Mouse (Mus musculus) kidney, adult 2 months (tissue): Measurements from ENCODE around the gene Zfp597. TPM values are rescaled to one million over a fixed set of nuclear protein-coding genes. Genes with fewer than 3 reads are reported as not detected.

ENCODE experiments used
- DNase-seq: peaks from one replicate; pipeline ENCODE4 v3.0.0; 2021
- H3K27ac ChIP-seq: fragments of 200-500 bp; 2 replicates; pipeline ENCODE4 v1.5.1; 2012; ENCODE audit warnings: low read depth, low read length, control low read depth, inconsistent platforms; ENCODE audit not compliant: insufficient read depth
- H3K27me3 ChIP-seq: fragments of 200-500 bp; replicated peaks from 2 replicates; pipeline ENCODE4 v1.6.1; 2012; ENCODE audit warnings: mild to moderate bottlenecking, moderate library complexity, low read length, inconsistent platforms; ENCODE audit not compliant: control insufficient read depth, insufficient read depth
- H3K36me3 ChIP-seq: fragments of 200-500 bp; 2 replicates; pipeline ENCODE4 v1.6.1; 2012; ENCODE audit warnings: mild to moderate bottlenecking, moderate library complexity, low read length, inconsistent platforms; ENCODE audit not compliant: control insufficient read depth, insufficient read depth
- H3K4me1 ChIP-seq: fragments of 200-500 bp; 2 replicates; pipeline ENCODE4 v1.6.1; 2011; ENCODE audit warnings: low read length; ENCODE audit not compliant: control insufficient read depth, insufficient read depth
- H3K4me3 ChIP-seq: fragments of 200-500 bp; 2 replicates; pipeline ENCODE4 v1.5.1; 2011; ENCODE audit warnings: mild to moderate bottlenecking, low read depth, low read length, control low read depth; ENCODE audit not compliant: insufficient read depth
- CTCF ChIP-seq: fragments of 200-500 bp; conservative IDR thresholded peaks from 2 replicates; pipeline ENCODE4 v1.5.1; 2011; ENCODE audit warnings: low read depth, mild to moderate bottlenecking, control low read depth, low read length, moderate library complexity, mixed read lengths; ENCODE audit not compliant: insufficient read depth, insufficient read length
- POLR2A ChIP-seq: fragments of 200-500 bp; IDR thresholded peaks from one replicate; pipeline ENCODE4 v1.6.1; 2011; ENCODE audit warnings: low read depth, low read length, control low read depth
- WGBS: fragments of 180-500 bp; shearing (Covaris S2); methylation state at CpG from one replicate; pipeline ENCODE4 v1.1.7; 2018; 5-methylcytosine and 5-hydroxymethylcytosine counted together
- polyA plus RNA-seq: library from polyadenylated mRNA; depleted of rRNA; stranded (reverse); fragments of >200 nt; gene quantifications from 2 replicates; pipeline ENCODE4 v1.2.3, GENCODE M21; 2012

Zfp597 gene
- polyA plus RNA-seq, 1 experiment: 2.5 TPM

DNA sequence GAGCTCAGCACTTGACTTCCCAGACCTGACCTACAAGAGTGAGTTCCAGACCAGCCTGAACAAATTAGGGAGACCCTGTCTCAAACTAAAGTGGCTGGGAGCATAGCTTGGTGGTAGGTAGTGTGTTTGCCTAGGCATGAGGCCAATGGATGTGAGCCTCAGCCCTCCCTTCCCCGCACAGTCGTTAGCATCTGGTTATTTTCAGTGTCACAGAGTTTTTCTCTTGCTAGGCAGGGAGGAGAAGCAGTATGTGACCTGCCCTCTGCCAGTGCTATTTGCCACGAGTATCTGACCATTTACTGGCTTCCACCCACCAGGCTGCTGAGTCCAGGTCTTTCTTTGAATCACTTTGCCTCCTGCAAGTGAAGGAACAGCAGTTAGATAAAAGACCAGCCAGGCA is 9.4 kb upstream of the Zfp597 start:
- H3K27ac ChIP-seq: no peak overlapping the region
- no peaks in the 10 kb centered on the region for H3K27me3 ChIP-seq
- WGBS: 43% methylated on average over 3 of the region's 3 CpGs
- TF ChIP-seq CTCF (no peak), POLR2A (no peak)
- H3K36me3 ChIP-seq: no peaks in the 10 kb centered on the region; the same call in 1 of the 2 replicates
- H3K4me3 ChIP-seq: no peak overlapping the region
- no peak for DNase-seq
- 0 out of 2 replicates have a peak, but pooled peaks cover 2% of the 10 kb centered on the region for H3K4me1 ChIP-seq

GRCm38 (mm10) chr16:3891621-3892295 is 7.4 kb upstream of the Zfp597 start:
- WGBS: 85% methylated on average over 14 of the region's 14 CpGs
- no peak for TF ChIP-seq POLR2A
- no peak for TF ChIP-seq CTCF
- no peak overlapping the region for H3K4me3 ChIP-seq

GRCm38 (mm10) chr16:3885065-3885670 is 807 bp upstream of the Zfp597 start:
- TF ChIP-seq CTCF: no peak
- TF ChIP-seq POLR2A: no peak
- no peaks in the 10 kb centered on the region for H3K36me3 ChIP-seq
- H3K4me3 ChIP-seq: peak overlapping the region; percentile 85
- peaks cover 3% of the 10 kb centered on the region; the same call in 1 of the 2 replicates for H3K4me1 ChIP-seq
- H3K27me3 ChIP-seq: no peaks in the 10 kb centered on the region
- WGBS: under 1% methylated on average over 10 of the region's 10 CpGs
- peak overlapping the region; percentile 92 for H3K27ac ChIP-seq
- peak; percentile 33 for DNase-seq

More at GRCm38 (mm10) chr16:3891621-3892295, 7.4 kb upstream of the Zfp597 start:
- Histone ChIP-seq H3K27me3 (no peaks in the 10 kb centered on the region), H3K4me1 (0 out of 2 replicates have a peak, but pooled peaks cover 5% of the 10 kb centered on the region), H3K36me3 (no peaks in the 10 kb centered on the region; the same call in 1 of the 2 replicates), H3K27ac (no peak overlapping the region)
- DNase-seq: no peak

- Histone ChIP-seq H3K27me3 (no peaks in the 10 kb centered on the region), H3K4me1 (no peaks in the 10 kb centered on the region), H3K27ac (no peak overlapping the region), H3K4me3 (no peak overlapping the region), H3K36me3 (no peaks in the 10 kb centered on the region)
- no peak for DNase-seq
- TF ChIP-seq CTCF: no peak
- TF ChIP-seq POLR2A: no peak
- WGBS: 94% methylated on average over 4 of the region's 4 CpGs
These were observed 8.0 kb downstream of the Zfp597 start for GRCm38 (mm10) chr16:3876346-3876745.

DNA sequence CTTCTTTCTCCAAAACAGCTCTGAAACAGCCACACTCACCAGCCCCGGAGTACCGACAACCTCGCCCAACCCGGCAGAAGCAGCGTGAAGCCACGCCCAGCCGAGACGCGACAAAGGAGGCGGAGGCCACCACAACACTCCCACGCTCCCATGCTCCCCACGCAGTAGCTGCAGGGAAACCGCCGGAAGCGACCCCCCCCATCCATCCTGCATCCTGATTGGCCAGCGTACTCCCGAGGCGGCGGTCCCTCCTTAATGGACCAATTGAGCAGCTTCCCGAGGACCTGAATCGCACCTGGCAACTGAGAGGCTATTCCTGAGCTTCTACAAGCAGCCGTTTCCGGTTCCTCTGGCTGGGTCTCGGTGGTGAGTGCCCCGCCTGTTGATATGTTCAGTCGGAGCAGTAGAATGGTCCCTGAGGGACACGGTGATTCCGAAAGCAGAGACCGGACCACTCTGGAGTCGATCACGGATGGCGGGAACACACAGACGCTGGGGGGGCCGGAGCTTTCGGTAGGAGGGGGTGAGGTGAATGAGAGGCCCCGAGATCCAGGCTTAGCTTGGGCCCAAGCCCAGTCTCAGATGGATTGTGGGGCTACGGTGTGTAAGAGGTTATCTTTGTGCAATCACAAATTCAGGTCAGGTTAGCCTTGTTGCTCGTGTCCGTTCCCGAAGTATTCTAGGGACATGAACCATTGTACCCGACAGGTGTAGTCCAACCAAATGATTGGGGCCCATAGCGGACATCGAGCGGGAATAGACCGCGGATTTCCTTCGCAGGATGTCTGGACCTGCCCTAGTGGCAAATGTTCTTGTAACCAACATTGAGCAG is 11.9 kb downstream of the Zfp597 start, which contains the start of gene Naa60:
Gene Naa60, plus strand, starts transcription at position 160 of the 832 bp plus-strand sequence.
- peak within 1 kb of the TSS; percentile 3; the same call in 1 of the 2 replicates for H3K27ac ChIP-seq
- WGBS: 4% methylated on average over 47 of the region's 47 CpGs
- no peaks in the 10 kb centered on the region for H3K27me3 ChIP-seq
- TF ChIP-seq POLR2A: no peak
- TF ChIP-seq CTCF: no peak
- H3K36me3 ChIP-seq: no peaks in the 10 kb centered on the region
- H3K4me1 ChIP-seq: no peaks in the 10 kb centered on the region
- DNase-seq: peak; percentile 97
- H3K4me3 ChIP-seq: peak within 1 kb of the TSS; percentile 57

DNA sequence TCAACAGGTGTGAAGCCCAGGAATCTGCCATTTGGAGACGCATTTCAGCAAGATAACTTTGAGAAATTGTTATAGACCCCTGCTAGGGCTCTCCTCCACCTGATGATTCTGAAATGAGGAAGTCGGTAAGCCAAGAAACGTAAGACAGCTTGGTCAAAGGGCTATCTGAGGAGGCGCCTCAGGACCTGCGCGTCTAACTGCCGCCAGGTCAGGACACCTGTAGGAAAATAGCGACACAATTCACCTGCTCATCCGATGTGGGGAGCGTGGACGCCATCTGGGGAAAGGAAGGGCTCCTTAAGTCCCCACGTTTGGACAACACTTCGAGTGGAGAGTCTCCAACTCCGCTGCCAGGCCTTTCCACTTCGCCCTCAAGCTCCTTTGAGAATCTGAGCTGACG is 12.5 kb downstream of the Zfp597 start:
- TF ChIP-seq CTCF (no peak), POLR2A (no peak)

More for the DNA sequence above, 12.5 kb downstream of the Zfp597 start:
- Histone ChIP-seq H3K36me3 (no peaks in the 10 kb centered on the region), H3K4me1 (no peaks in the 10 kb centered on the region), H3K4me3 (peak overlapping the region; percentile 57), H3K27ac (no peak overlapping the region), H3K27me3 (no peaks in the 10 kb centered on the region)
- WGBS: 2% methylated on average over 16 of the region's 16 CpGs
- no peak for DNase-seq
